In genomic region chr9:117717346-117717745, GRCm38 (mm10) we compare ENCODE assay signal across 7 mouse cellular contexts.
"Had no signal": no experiment of that assay in that cellular context is flagged by ENCODE, and none has a peak within 500 bp of the region (broad histone marks: within the 10 kb centered on the region; RNA-seq: fewer than 3 reads in every experiment).

No protein-coding gene starts in this region.

- DNase-seq: kidney, postnatal 10 days; liver; liver, embryonic 13.5 days; liver, postnatal 0 days; lung, postnatal 14 days; right cerebral cortex, postnatal 14 days; thymus, postnatal 4 days had no signal
